Mouse (Mus musculus) limb, embryonic 13.5 days (tissue): ENCODE data around the gene Esp36. TPM values are rescaled to one million over a fixed set of nuclear protein-coding genes. Genes with fewer than 3 reads are reported as not detected.
"Not testable (repeated sequence)": the region's sequence is repeated elsewhere in the genome, so short reads cannot be mapped to it uniquely, and the experiment has no call there.

ENCODE experiments used
- ATAC-seq: fragments of 200-750 bp; cut with Nextera tagmentation; 2 replicates; pipeline ENCODE4 v1.8.0; 2017; ENCODE audit warnings: low read depth, moderate number of reproducible peaks, moderate TSS enrichment; ENCODE audit not compliant: low FRiP score
- H3K27ac ChIP-seq: fragments of 300-500 bp; sonication (generic); 2 replicates; pipeline ENCODE4 v1.5.1; 2015; ENCODE audit warnings: inconsistent platforms, mild to moderate bottlenecking, moderate library complexity
- H3K27me3 ChIP-seq: fragments of 300-500 bp; sonication (generic); 2 replicates; pipeline ENCODE4 v1.6.1; 2015; ENCODE audit warnings: mild to moderate bottlenecking, inconsistent platforms
- H3K36me3 ChIP-seq: fragments of 300-500 bp; sonication (generic); 2 replicates; pipeline ENCODE4 v1.6.1; 2015; ENCODE audit warnings: inconsistent platforms, mild to moderate bottlenecking, moderate library complexity
- H3K4me1 ChIP-seq: fragments of 300-500 bp; sonication (generic); 2 replicates; pipeline ENCODE4 v1.6.1; 2015; ENCODE audit warnings: inconsistent platforms
- H3K4me2 ChIP-seq: fragments of 300-500 bp; sonication (generic); replicated peaks from 2 replicates; pipeline ENCODE4 v1.6.1; 2015; ENCODE audit warnings: inconsistent platforms, mild to moderate bottlenecking, moderate library complexity
- H3K4me3 ChIP-seq: fragments of 300-500 bp; sonication (generic); 2 replicates; pipeline ENCODE4 v1.5.1; 2015; ENCODE audit warnings: moderate library complexity, mild to moderate bottlenecking, inconsistent platforms
- H3K9ac ChIP-seq: fragments of 300-500 bp; sonication (generic); 2 replicates; pipeline ENCODE4 v1.6.1; 2015; ENCODE audit warnings: mild to moderate bottlenecking, inconsistent platforms
- H3K9me3 ChIP-seq: fragments of 300-500 bp; sonication (generic); 2 replicates; pipeline ENCODE4 v1.6.1; 2016; ENCODE audit warnings: inconsistent platforms
- WGBS: fragments of 180-500 bp; shearing (Covaris S2); methylation state at CpG from one replicate; pipeline ENCODE4 v1.1.7; 2015; 5-methylcytosine and 5-hydroxymethylcytosine counted together
- polyA plus RNA-seq: library from polyadenylated mRNA; unstranded; fragments of >200 nt; fragmentation: Nextera tagmentation; extraction: Ambion mirVana; gene quantifications from 2 replicates; pipeline ENCODE4 v1.2.1, GENCODE M21; 2015

The Esp36 gene
- not detected in 2 replicates for polyA plus RNA-seq

DNA sequence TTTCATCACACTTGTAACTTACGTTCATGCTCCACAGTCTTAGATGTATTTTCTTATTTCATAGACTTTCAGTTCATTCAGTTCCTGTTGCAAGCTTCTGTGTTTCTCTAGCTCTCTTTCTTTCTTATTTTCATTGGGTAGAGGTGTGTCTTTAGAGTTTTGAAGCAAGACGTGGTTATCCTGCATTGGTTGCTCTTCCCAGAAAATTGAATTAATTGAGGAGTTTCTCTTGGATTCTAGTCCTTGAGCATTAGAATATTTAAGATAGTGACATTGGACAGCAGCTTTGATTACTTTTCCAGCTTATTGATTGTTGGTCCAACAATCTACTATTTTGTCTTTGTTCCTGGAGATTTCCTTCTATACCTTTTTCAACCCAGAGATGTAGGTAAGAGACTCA is at the start of gene Esp36:
Gene Esp36 (minus strand): TSS at position 101 of the 400 bp plus-strand sequence.
- 84% methylated on average over 2 of the region's 2 CpGs for WGBS
- Histone ChIP-seq H3K36me3 (no peaks in the 10 kb centered on the region), H3K4me3 (no peak within 1 kb of the TSS), H3K27me3 (no peaks in the 10 kb centered on the region), H3K9me3 (no peaks in the 10 kb centered on the region), H3K27ac (no peak within 1 kb of the TSS), H3K4me2 (no peak within 1 kb of the TSS), H3K9ac (no peak within 1 kb of the TSS), H3K4me1 (no peaks in the 10 kb centered on the region)
- ATAC-seq: no peak

- not testable (repeated sequence) for H3K36me3 ChIP-seq, H3K4me2 ChIP-seq, ATAC-seq, H3K4me3 ChIP-seq, H3K27ac ChIP-seq, H3K4me1 ChIP-seq, H3K27me3 ChIP-seq, H3K9ac ChIP-seq
- H3K9me3 ChIP-seq: peaks cover 11% of the 10 kb centered on the region
Measured at GRCm38 (mm10) chr17:38456206-38456605, 36.2 kb upstream of the Esp36 start.

GRCm38 (mm10) chr17:38450688-38451087 is 30.7 kb upstream of the Esp36 start:
- Histone ChIP-seq H3K4me1 (no peaks in the 10 kb centered on the region), H3K4me3 (no peak overlapping the region), H3K36me3 (no peaks in the 10 kb centered on the region), H3K4me2 (no peak overlapping the region), H3K27me3 (no peaks in the 10 kb centered on the region), H3K27ac (no peak overlapping the region), H3K9ac (no peak overlapping the region), H3K9me3 (peaks cover 9% of the 10 kb centered on the region; the same call in 1 of the 2 replicates)
- 86% methylated on average over 2 of the region's 2 CpGs for WGBS
- no peak for ATAC-seq

- WGBS: 72% methylated on average over 3 of the region's 3 CpGs
- no peaks in the 10 kb centered on the region for H3K27me3 ChIP-seq
Measured at GRCm38 (mm10) chr17:38406135-38406534, 13.8 kb downstream of the Esp36 start.

DNA sequence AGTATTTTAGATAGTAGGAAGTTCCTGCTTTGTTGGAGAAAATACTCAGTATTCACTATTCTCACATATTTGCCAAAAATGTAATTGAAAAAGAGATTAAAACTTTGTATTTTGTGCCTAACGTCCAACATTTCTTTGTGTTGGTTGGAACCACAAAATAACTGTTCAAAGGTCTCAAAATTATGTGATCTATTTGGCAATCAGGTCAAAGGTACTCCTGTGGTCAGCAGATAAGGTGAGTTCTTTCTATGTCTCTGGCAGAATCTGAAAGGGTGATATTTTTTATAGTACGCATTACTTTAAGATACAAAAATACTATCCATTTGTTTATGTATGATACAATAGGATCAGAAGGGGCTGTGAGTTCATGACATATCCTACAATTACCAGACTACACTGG is 28.2 kb downstream of the Esp36 start:
- H3K36me3 ChIP-seq: no peaks in the 10 kb centered on the region
- H3K4me2 ChIP-seq: no peak overlapping the region
- WGBS: 65% methylated on average over 2 of the region's 2 CpGs

More at GRCm38 (mm10) chr17:38406135-38406534, 13.8 kb downstream of the Esp36 start:
- Histone ChIP-seq H3K36me3 (no peaks in the 10 kb centered on the region), H3K4me1 (no peaks in the 10 kb centered on the region), H3K9me3 (peaks cover 14% of the 10 kb centered on the region), H3K27ac (no peak overlapping the region), H3K9ac (no peak overlapping the region), H3K4me2 (no peak overlapping the region), H3K4me3 (no peak overlapping the region)
- no peak for ATAC-seq

More for the DNA sequence above, 28.2 kb downstream of the Esp36 start:
- no peak overlapping the region for H3K4me3 ChIP-seq
- H3K27me3 ChIP-seq: no peaks in the 10 kb centered on the region
- H3K4me1 ChIP-seq: no peaks in the 10 kb centered on the region
- H3K9me3 ChIP-seq: peaks cover 5% of the 10 kb centered on the region; the same call in 1 of the 2 replicates
- H3K9ac ChIP-seq: no peak overlapping the region
- H3K27ac ChIP-seq: no peak overlapping the region
- ATAC-seq: no peak

Other genes with a start within 250 kb of the Esp36 start
- gene Olfr134, start 248.8 kb downstream of the Esp36 start, polyA plus RNA-seq: not detected in 2 replicates
- gene Olfr135, start 215.8 kb downstream of the Esp36 start, polyA plus RNA-seq: not detected in 2 replicates
- not detected in 2 replicates for gene Olfr138, start 159.2 kb downstream of the Esp36 start, polyA plus RNA-seq
- gene Olfr137, start 112.6 kb downstream of the Esp36 start, polyA plus RNA-seq: not detected in 2 replicates
- gene Olfr136, start 90.4 kb downstream of the Esp36 start, polyA plus RNA-seq: not detected in 2 replicates
- not detected in 2 replicates for gene Esp34, start 134.0 kb upstream of the Esp36 start, polyA plus RNA-seq
- gene Esp31, start 219.3 kb upstream of the Esp36 start, polyA plus RNA-seq: not detected in 2 replicates